Mouse (Mus musculus) gastrocnemius, postnatal 10 days (tissue): Measurements from ENCODE around the gene Med14. TPM values are rescaled to one million over a fixed set of nuclear protein-coding genes. Genes with fewer than 3 reads are reported as not detected.

Experiments
- DNase-seq: peaks from one replicate; pipeline ENCODE4 v3.0.0; 2021; ENCODE audit warnings: mixed read lengths
- total RNA-seq, 2 experiments: library from RNA; stranded (reverse); gene quantifications; 2 replicates each; pipeline ENCODE4 v1.2.3; 2021

Med14 gene
- total RNA-seq, 2 experiments from 2014 or later, result 21.8 to 25.6 TPM

GRCm38 (mm10) chrX:12673054-12673775, 88.7 kb downstream of the Med14 start, which contains the start of gene 1810030O07Rik:
Gene 1810030O07Rik, minus strand, starts transcription at chrX:12673668.
- DNase-seq, result peak; percentile 78

- no peak for DNase-seq
Observed at GRCm38 (mm10) chrX:12653879-12654278, 108.0 kb downstream of the Med14 start.

GRCm38 (mm10) chrX:12651906-12652305, 110.0 kb downstream of the Med14 start:
- DNase-seq, result no peak

GRCm38 (mm10) chrX:12645531-12646304, 116.2 kb downstream of the Med14 start:
- DNase-seq, result no peak

- DNase-seq, result no peak
Observed at GRCm38 (mm10) chrX:12644976-12645375, 116.9 kb downstream of the Med14 start.

Other genes starting within 250 kb of the Med14 start
- 10 to 100 TPM; 14.9 to 19.9 TPM for gene Atp6ap2, start 174.3 kb downstream of the Med14 start, total RNA-seq
- gene 1810030O07Rik, start 88.4 kb downstream of the Med14 start, total RNA-seq, result 1 to 10 TPM; 8.3 to 9.9 TPM